Mouse (Mus musculus): Measurements from ENCODE around the gene Atp5b. TPM values are rescaled to one million over a fixed set of nuclear protein-coding genes. Genes with fewer than 3 reads are reported as not detected.
A peak's percentile ranks its signal among the peaks of the same experiment; 100 is the strongest.

The Atp5b gene
- polyA plus RNA-seq (2015; fragmentation: Nextera tagmentation; extraction: Ambion mirVana): 2,155 and 2,375 TPM in 2 replicates

GRCm38 (mm10) chr10:128082880-128083421 is at the start of gene Atp5b:
TSS of gene Atp5b (plus strand) at chr10:128083273.

GRCm38 (mm10) chr10:128058601-128059151 is 24.4 kb upstream of the Atp5b start, which contains the start of gene Ptges3:
TSS of gene Ptges3 (plus strand) at chr10:128058954.

DNA sequence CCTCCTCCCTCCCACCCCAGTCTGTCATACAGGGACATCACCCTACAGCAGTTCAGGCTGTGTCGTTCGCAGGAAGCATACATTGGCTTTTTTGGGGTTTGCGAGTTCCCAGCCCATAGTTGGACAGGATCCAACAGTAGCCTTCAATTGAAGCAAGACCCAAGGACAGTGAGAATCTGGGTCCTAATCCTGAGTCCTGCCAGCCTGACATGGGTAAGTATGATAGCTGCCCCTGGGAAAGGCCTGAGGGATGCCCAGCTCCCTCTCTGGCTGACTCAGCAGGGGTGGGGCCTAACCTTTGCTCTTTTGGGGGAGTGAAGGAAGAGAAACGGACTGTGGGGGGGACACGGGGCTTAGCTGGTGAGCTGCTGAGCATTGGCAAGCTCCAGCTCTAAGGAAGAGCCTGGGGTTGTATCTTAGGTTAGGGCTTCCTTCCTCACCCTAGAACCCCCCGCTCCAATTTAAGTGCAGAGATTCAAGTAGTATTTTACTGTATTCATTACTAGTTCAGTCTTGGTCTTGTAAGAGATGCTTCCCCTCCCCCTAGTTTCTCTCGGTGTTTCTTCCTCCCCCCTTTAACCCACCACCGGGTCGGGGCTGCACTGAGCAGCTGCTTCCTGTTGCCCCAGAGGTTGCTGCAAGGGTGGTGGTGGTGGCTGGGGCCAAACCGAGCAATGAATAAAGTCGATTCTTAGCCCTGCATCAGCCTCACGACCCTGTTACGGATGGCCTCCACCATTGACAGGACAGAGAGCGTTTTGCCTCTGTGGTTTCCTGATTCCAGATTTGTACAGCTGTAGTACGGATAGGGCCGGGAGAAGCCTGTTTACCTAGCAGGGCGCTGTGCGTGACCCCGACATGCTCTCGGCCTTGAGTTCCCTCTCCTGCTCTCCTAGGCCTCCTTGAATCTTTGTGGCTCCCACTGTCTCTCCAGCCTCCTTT is 8.8 kb downstream of the Atp5b start, which contains the start of gene Baz2a:
Gene Baz2a (plus strand): TSS at position 14 of the 942 bp plus-strand sequence.

MicroRNAs within 50 kb of the gene (microRNA counts, 519-probe panel; counts per million panel counts)
- not detected for microRNA mmu-miR-677

Small RNA genes lying within 50 kb of the gene (microRNA-seq; reads per million reads assigned to microRNA genes)
- 13.6 reads per million, percentile 23 among the genes with 10 or more reads in this experiment for gene Mir677

Other genes with a start within 250 kb of the Atp5b start
- not detected in 2 replicates for gene Rdh19, start 233.3 kb upstream of the Atp5b start, polyA plus RNA-seq (2015; fragmentation: Nextera tagmentation; extraction: Ambion mirVana)
- not detected in 2 replicates for gene Rdh16f2, start 216.8 kb upstream of the Atp5b start, polyA plus RNA-seq (2015; fragmentation: Nextera tagmentation; extraction: Ambion mirVana)
- 0.12 TPM in 1 of 2 replicates, not detected in the other for gene Rdh7, start 194.5 kb upstream of the Atp5b start, polyA plus RNA-seq (2015; fragmentation: Nextera tagmentation; extraction: Ambion mirVana)
- gene Sdr9c7, start 184.8 kb upstream of the Atp5b start, polyA plus RNA-seq (2015; fragmentation: Nextera tagmentation; extraction: Ambion mirVana): 0.07 TPM in 1 of 2 replicates, not detected in the other
- not detected in 2 replicates for gene Hsd17b6, start 75.7 kb upstream of the Atp5b start, polyA plus RNA-seq (2015; fragmentation: Nextera tagmentation; extraction: Ambion mirVana)
- gene Prim1, start 68.1 kb upstream of the Atp5b start, polyA plus RNA-seq (2015; fragmentation: Nextera tagmentation; extraction: Ambion mirVana): 18.1 and 22.6 TPM in 2 replicates
- gene Naca, start 47.7 kb upstream of the Atp5b start, polyA plus RNA-seq (2015; fragmentation: Nextera tagmentation; extraction: Ambion mirVana): 648 and 722 TPM in 2 replicates
- 280 and 335 TPM in 2 replicates for gene Ptges3, start 24.3 kb upstream of the Atp5b start, polyA plus RNA-seq (2015; fragmentation: Nextera tagmentation; extraction: Ambion mirVana)
- gene Baz2a, start 8.3 kb downstream of the Atp5b start, polyA plus RNA-seq (2015; fragmentation: Nextera tagmentation; extraction: Ambion mirVana): 6.9 and 7.2 TPM in 2 replicates
- gene Rbms2, start 97.0 kb downstream of the Atp5b start, polyA plus RNA-seq (2015; fragmentation: Nextera tagmentation; extraction: Ambion mirVana): 28.2 and 31.3 TPM in 2 replicates
- 0.37 and 0.49 TPM in 2 replicates for gene Gls2, start 111.2 kb downstream of the Atp5b start, polyA plus RNA-seq (2015; fragmentation: Nextera tagmentation; extraction: Ambion mirVana)
- 20.3 and 21.2 TPM in 2 replicates for gene Spryd4, start 128.5 kb downstream of the Atp5b start, polyA plus RNA-seq (2015; fragmentation: Nextera tagmentation; extraction: Ambion mirVana)
- not detected in 2 replicates for gene Mip, start 142.6 kb downstream of the Atp5b start, polyA plus RNA-seq (2015; fragmentation: Nextera tagmentation; extraction: Ambion mirVana)
- 10.5 and 13.6 TPM in 2 replicates for gene Timeless, start 148.8 kb downstream of the Atp5b start, polyA plus RNA-seq (2015; fragmentation: Nextera tagmentation; extraction: Ambion mirVana)
- gene Apon, start 170.8 kb downstream of the Atp5b start, polyA plus RNA-seq (2015; fragmentation: Nextera tagmentation; extraction: Ambion mirVana): 0.12 TPM in 1 of 2 replicates, not detected in the other
- 0.46 and 1.4 TPM in 2 replicates for gene Apof, start 185.4 kb downstream of the Atp5b start, polyA plus RNA-seq (2015; fragmentation: Nextera tagmentation; extraction: Ambion mirVana)
- 10.9 and 12.7 TPM in 2 replicates for gene Stat2, start 187.3 kb downstream of the Atp5b start, polyA plus RNA-seq (2015; fragmentation: Nextera tagmentation; extraction: Ambion mirVana)
- not detected in 2 replicates for gene Il23a, start 215.5 kb downstream of the Atp5b start, polyA plus RNA-seq (2015; fragmentation: Nextera tagmentation; extraction: Ambion mirVana)
- 11.6 and 12.1 TPM in 2 replicates for gene Pan2, start 220.1 kb downstream of the Atp5b start, polyA plus RNA-seq (2015; fragmentation: Nextera tagmentation; extraction: Ambion mirVana)
- 170 and 182 TPM in 2 replicates for gene Cnpy2, start 239.2 kb downstream of the Atp5b start, polyA plus RNA-seq (2015; fragmentation: Nextera tagmentation; extraction: Ambion mirVana)